Mouse (Mus musculus) ES-Bruce4 (cell line): ENCODE measurements at regions not wholly inside any gene's neighbourhood (a gene's known extent, or its start where the extent isn't known, plus 50 kb on each side); places are given as distances from the start of the nearest gene placed in this dataset.

Source experiments
- CTCF ChIP-seq: IDR thresholded peaks from one replicate; pipeline ENCODE4 v1.8.1; 2011; ENCODE audit warnings: low read depth, low read length
- EP300 ChIP-seq: IDR thresholded peaks from 2 replicates; pipeline ENCODE4 v1.6.1; 2011; ENCODE audit warnings: low read depth, low read length; ENCODE audit not compliant: insufficient read depth
- POLR2A ChIP-seq: IDR thresholded peaks from one replicate; pipeline ENCODE4 v1.8.1; 2011; ENCODE audit warnings: low read length; ENCODE audit not compliant: insufficient read depth

- peak; percentile 29 for TF ChIP-seq CTCF
- no peak for TF ChIP-seq POLR2A
- no peak for TF ChIP-seq EP300
Measured at GRCm38 (mm10) chr16:75193404-75193803, 392.5 kb downstream of the Lipi start.
